In the genomic region with DNA sequence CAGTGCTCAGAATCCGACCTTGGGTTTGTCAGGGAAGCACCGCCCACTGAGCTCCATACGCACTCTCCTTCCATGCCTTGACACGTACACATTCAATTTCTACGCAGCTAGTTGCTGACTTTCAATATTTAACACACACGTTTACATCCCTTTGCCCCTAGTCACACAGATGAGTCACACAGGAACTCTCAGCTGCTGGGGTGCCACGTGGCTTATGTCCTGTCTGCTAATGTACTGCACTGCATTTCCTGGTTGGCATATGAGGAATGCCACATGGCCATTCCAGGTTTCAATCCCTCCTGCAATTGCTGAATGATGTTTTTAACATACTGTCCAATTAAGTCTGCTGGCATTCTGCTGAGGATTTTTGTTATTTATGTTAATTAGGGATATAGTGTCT, we compare ENCODE assay signal across 14 mouse cellular contexts. TPM values are rescaled to one million over a fixed set of nuclear protein-coding genes. Genes with fewer than 3 reads are reported as not detected.
DNase-seq lines count a peak whose midpoint lies in the region; ATAC-seq and TF ChIP-seq lines count a peak whose summit lies in the region.
"Had no signal": no experiment of that assay in that cellular context is flagged by ENCODE, and none has a peak within 500 bp of the region (broad histone marks: within the 10 kb centered on the region; RNA-seq: fewer than 3 reads in every experiment).

No protein-coding gene starts in this region.

- H3K4me2 ChIP-seq in embryonic facial prominence, embryonic 11.5 days (ENCODE audit: low read depth, low read length) = no peak overlapping the region
- no peak overlapping the region for H3K4me2 ChIP-seq in lung, postnatal 0 days (replicated peaks; ENCODE audit: low read depth, low read length)
- H3K4me2 ChIP-seq in midbrain, embryonic 13.5 days (replicated peaks) = no peak overlapping the region
- H3K4me2 ChIP-seq: embryonic facial prominence, embryonic 15.5 days had no signal

- H3K27me3 ChIP-seq in embryonic facial prominence, embryonic 11.5 days (ENCODE audit: control insufficient read depth, insufficient read depth, low read length) = no peaks in the 10 kb centered on the region
- H3K27me3 ChIP-seq in embryonic facial prominence, embryonic 10.5 days (replicated peaks; ENCODE audit: low read depth, poor library complexity, severe bottlenecking) = no peaks in the 10 kb centered on the region
- no peaks in the 10 kb centered on the region for H3K27me3 ChIP-seq in lung, postnatal 0 days (replicated peaks; ENCODE audit: insufficient read depth, low read length)
- H3K27me3 ChIP-seq in midbrain, embryonic 13.5 days = no peaks in the 10 kb centered on the region
- H3K27me3 ChIP-seq: embryonic facial prominence, embryonic 15.5 days had no signal

- peak; percentile 9 for DNase-seq in embryonic facial prominence, embryonic 11.5 days (ENCODE audit: low spot score)
- DNase-seq in embryonic facial prominence, embryonic 10.5 days (ENCODE audit: low spot score) = no peak
- peak; percentile 19 for DNase-seq in lung, postnatal 0 days (ENCODE audit: low spot score)
- DNase-seq in lung, adult 18-20 months = no peak
- DNase-seq in MN1 (ENCODE audit: low spot score) = peak; percentile 87
- no peak for DNase-seq in right cerebral cortex, postnatal 4 days
- DNase-seq: heart, adult 18-20 months; heart, postnatal 36 days; kidney, postnatal 10 days; lung, postnatal 36 days; right cerebral cortex, adult 18-20 months had no signal

- no peak for TF ChIP-seq CTCF in lung, postnatal 0 days (IDR thresholded peaks at IDR 0.05)

- H3K4me3 ChIP-seq in embryonic facial prominence, embryonic 11.5 days (ENCODE audit: low read depth, low read length) = no peak overlapping the region
- no peak overlapping the region for H3K4me3 ChIP-seq in embryonic facial prominence, embryonic 10.5 days
- no peak overlapping the region for H3K4me3 ChIP-seq in lung, postnatal 0 days (ENCODE audit: low read depth, low read length)
- H3K4me3 ChIP-seq in midbrain, embryonic 13.5 days (replicated peaks) = no peak overlapping the region
- H3K4me3 ChIP-seq: embryonic facial prominence, embryonic 15.5 days had no signal

- no peak overlapping the region for H3K27ac ChIP-seq in embryonic facial prominence, embryonic 11.5 days (replicated peaks; ENCODE audit: low read depth, low read length)
- no peak overlapping the region for H3K27ac ChIP-seq in embryonic facial prominence, embryonic 10.5 days (replicated peaks)
- H3K27ac ChIP-seq in lung, postnatal 0 days (ENCODE audit: low read length) = no peak overlapping the region
- no peak overlapping the region for H3K27ac ChIP-seq in midbrain, embryonic 13.5 days
- H3K27ac ChIP-seq: embryonic facial prominence, embryonic 15.5 days had no signal

- no peak for ATAC-seq in embryonic facial prominence, embryonic 11.5 days (replicated peaks; ENCODE audit: insufficient number of reproducible peaks, low FRiP score, low TSS enrichment, low read depth)
- peak; percentile 23; the same call in 1 of the 2 replicates for ATAC-seq in lung, postnatal 0 days
- ATAC-seq in megakaryocyte progenitor cell, adult 5-6 weeks (replicated peaks; ENCODE audit: poor library complexity) = peak; percentile 52
- ATAC-seq in midbrain, embryonic 13.5 days = no peak

- H3K9me3 ChIP-seq in embryonic facial prominence, embryonic 11.5 days (replicated peaks; ENCODE audit: control insufficient read depth, low read length) = no peaks in the 10 kb centered on the region
- H3K9me3 ChIP-seq in embryonic facial prominence, embryonic 10.5 days = no peaks in the 10 kb centered on the region
- H3K9me3 ChIP-seq in lung, postnatal 0 days (ENCODE audit: low read length) = no peaks in the 10 kb centered on the region
- H3K9me3 ChIP-seq in midbrain, embryonic 13.5 days = no peaks in the 10 kb centered on the region
- H3K9me3 ChIP-seq: embryonic facial prominence, embryonic 15.5 days had no signal

- no peaks in the 10 kb centered on the region for H3K4me1 ChIP-seq in embryonic facial prominence, embryonic 11.5 days (ENCODE audit: control insufficient read depth, insufficient read depth, low read length)
- H3K4me1 ChIP-seq in embryonic facial prominence, embryonic 10.5 days = no peaks in the 10 kb centered on the region
- H3K4me1 ChIP-seq in lung, postnatal 0 days (ENCODE audit: insufficient read depth, low read depth, low read length) = no peaks in the 10 kb centered on the region
- H3K4me1 ChIP-seq in midbrain, embryonic 13.5 days (replicated peaks) = no peaks in the 10 kb centered on the region
- H3K4me1 ChIP-seq: embryonic facial prominence, embryonic 15.5 days had no signal

- TF ChIP-seq EP300 in lung, postnatal 0 days (IDR thresholded peaks at IDR 0.05) = no peak

- 78% methylated on average over 7 of the region's 7 CpGs for WGBS in embryonic facial prominence, embryonic 11.5 days
- 83% methylated on average over 7 of the region's 7 CpGs for WGBS in embryonic facial prominence, embryonic 10.5 days
- WGBS in lung, postnatal 0 days = 38% methylated on average over 7 of the region's 7 CpGs
- 85% methylated on average over 7 of the region's 7 CpGs for WGBS in midbrain, embryonic 13.5 days

- no peaks in the 10 kb centered on the region for H3K36me3 ChIP-seq in embryonic facial prominence, embryonic 11.5 days (replicated peaks; ENCODE audit: control insufficient read depth, insufficient read depth, low read depth, low read length)
- H3K36me3 ChIP-seq in embryonic facial prominence, embryonic 10.5 days (replicated peaks) = no peaks in the 10 kb centered on the region
- peaks cover 5% of the 10 kb centered on the region; the same call in 1 of the 2 replicates for H3K36me3 ChIP-seq in lung, postnatal 0 days (ENCODE audit: insufficient read depth, low read length)
- no peaks in the 10 kb centered on the region for H3K36me3 ChIP-seq in midbrain, embryonic 13.5 days

- no peak overlapping the region for H3K9ac ChIP-seq in embryonic facial prominence, embryonic 11.5 days (replicated peaks; ENCODE audit: low read length)
- no peak overlapping the region for H3K9ac ChIP-seq in lung, postnatal 0 days (replicated peaks; ENCODE audit: low read depth)
- no peak overlapping the region for H3K9ac ChIP-seq in midbrain, embryonic 13.5 days (replicated peaks)
- H3K9ac ChIP-seq: embryonic facial prominence, embryonic 15.5 days had no signal

RNA-seq across cellular contexts. Expression of gene Ankrd26, which starts 59.8 kb away (rescaled TPM):
- polyA plus RNA-seq in embryonic facial prominence, embryonic 11.5 days (2014; fragmentation: Nextera tagmentation; extraction: Ambion mirVana) = 18.1 and 21.7 TPM in 2 replicates
- polyA plus RNA-seq in embryonic facial prominence, embryonic 10.5 days (2016; fragmentation: Nextera tagmentation; extraction: Ambion mirVana) = 18.8 and 20.4 TPM in 2 replicates
- 4.4 and 7.0 TPM in 2 replicates for polyA plus RNA-seq in lung, postnatal 0 days (2015; fragmentation: Nextera tagmentation; extraction: Ambion mirVana)
- 8.6 and 14.6 TPM in 2 replicates for total RNA-seq in megakaryocyte progenitor cell, adult 5-6 weeks (2015)
- total RNA-seq in megakaryocyte progenitor cell, adult 5-6 weeks (2017) = 15.0 and 19.7 TPM in 2 replicates
- 17.5 and 19.9 TPM in 2 replicates for polyA plus RNA-seq in midbrain, embryonic 13.5 days (2015; fragmentation: Nextera tagmentation; extraction: Ambion mirVana)

Comparison
In these comparisons a context has a peak if more than half of its experiments do, and no peak if none do; other contexts are left out.
1. DNase-seq: peak in embryonic facial prominence, embryonic 11.5 days (single experiment), lung, postnatal 0 days (single experiment) and MN1 (single experiment); none in embryonic facial prominence, embryonic 10.5 days (single experiment), lung, adult 18-20 months (0 of 2) and right cerebral cortex, postnatal 4 days (single experiment).
2. ATAC-seq: peak in lung, postnatal 0 days (single experiment) and megakaryocyte progenitor cell, adult 5-6 weeks (single experiment); none in embryonic facial prominence, embryonic 11.5 days (single experiment) and midbrain, embryonic 13.5 days (single experiment).